Mouse (Mus musculus): ENCODE measurements at regions not wholly inside any gene's neighbourhood (a gene's known extent, or its start where the extent isn't known, plus 50 kb on each side); places are given as distances from the start of the nearest gene placed in this dataset.

DNA sequence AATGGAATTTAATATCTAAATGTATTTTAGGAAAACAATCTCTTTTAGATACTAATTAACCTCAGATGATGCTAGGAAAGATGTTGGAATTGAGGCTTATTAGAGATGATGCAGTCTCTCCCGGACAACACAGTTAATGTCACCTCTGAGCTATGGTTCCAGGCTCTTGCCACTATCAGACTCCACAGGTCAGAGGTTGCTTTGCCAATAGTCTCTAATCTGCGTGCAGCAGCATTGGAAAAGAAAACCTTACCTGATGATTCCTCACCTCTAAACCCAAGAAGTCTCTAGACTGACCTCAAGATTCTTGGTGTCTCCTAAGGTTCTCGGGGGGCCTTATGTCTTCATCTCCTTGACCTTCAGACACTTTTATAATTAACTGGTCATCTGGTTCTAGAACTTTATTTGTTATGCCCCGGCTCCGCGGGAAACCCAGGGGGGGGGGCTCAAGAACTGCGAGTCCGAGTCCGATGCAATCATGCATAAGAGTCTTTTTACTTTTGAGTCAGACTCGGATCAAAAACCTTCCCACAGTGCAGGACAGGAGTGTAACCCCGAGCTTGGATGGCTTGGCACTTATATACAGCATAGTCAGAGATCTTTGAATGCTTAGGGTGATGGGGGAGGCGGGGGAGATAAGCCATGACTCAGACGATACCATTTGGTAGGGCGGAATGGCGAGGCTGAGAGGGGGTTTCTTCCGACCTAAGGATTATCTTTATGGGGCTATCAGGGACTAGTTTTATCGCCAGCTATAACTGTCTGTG, 626.9 kb downstream of the Zfp706 start:
- TF ChIP-seq CTCF (IDR thresholded peaks at IDR 0.05; ENCODE audit: low read depth, low read length) (no peak), POLR2A (IDR thresholded peaks at IDR 0.05; ENCODE audit: borderline replicate concordance, low read depth, low read length) (no peak)
